Mouse (Mus musculus) MEL (cell line): ENCODE results near the gene Eno2.

Experiments used
- MAX ChIP-seq: IDR thresholded peaks from 2 replicates; pipeline ENCODE4 v1.6.1; 2011; ENCODE audit warnings: low read length, improper control_type of control experiment
- MAZ ChIP-seq: IDR thresholded peaks from 2 replicates; pipeline ENCODE4 v1.6.1; 2012; ENCODE audit warnings: low read depth, mild to moderate bottlenecking, inconsistent platforms, low read length, improper control_type of control experiment
- MYC ChIP-seq: IDR thresholded peaks from 2 replicates; pipeline ENCODE4 v1.6.1; 2011; ENCODE audit warnings: low read depth, mild to moderate bottlenecking, low read length, improper control_type of control experiment, moderate library complexity
- POLR2AphosphoS2 ChIP-seq: IDR thresholded peaks from 2 replicates; pipeline ENCODE4 v1.6.1; 2011; ENCODE audit warnings: low read length, improper control_type of control experiment
- USF2 ChIP-seq, 2 experiments: IDR thresholded peaks; 2 replicates each; pipeline ENCODE4 v1.6.1; 2011 to 2012; ENCODE audit warnings: improper control_type of control experiment in 2 of 2, low read length in 2 of 2, borderline replicate concordance in 1 of 2, inconsistent platforms in 1 of 2, low read depth in 1 of 2, mild to moderate bottlenecking in 1 of 2; ENCODE audit not compliant: insufficient read depth in 1 of 2

- no peak for TF ChIP-seq POLR2AphosphoS2
- TF ChIP-seq USF2 (IDR thresholded peaks at IDR 0.05; ENCODE audit: borderline replicate concordance in 1 of 2, insufficient read depth in 1 of 2, low read depth in 1 of 2, low read length in 2 of 2) = no peak
- no peak for TF ChIP-seq MAX
- no peak for TF ChIP-seq MYC
- no peak for TF ChIP-seq MAZ
Observed at GRCm38 (mm10) chr6:124755306-124755705, 14.2 kb downstream of the Eno2 start.
